Mouse (Mus musculus) right cerebral cortex, postnatal 14 days (tissue): ENCODE measurements at regions not wholly inside any gene's neighbourhood (a gene's known extent, or its start where the extent isn't known, plus 50 kb on each side); places are given as distances from the start of the nearest gene placed in this dataset.

Experiments used
- DNase-seq: peaks from one replicate; pipeline ENCODE4 v3.0.0; 2022

DNA sequence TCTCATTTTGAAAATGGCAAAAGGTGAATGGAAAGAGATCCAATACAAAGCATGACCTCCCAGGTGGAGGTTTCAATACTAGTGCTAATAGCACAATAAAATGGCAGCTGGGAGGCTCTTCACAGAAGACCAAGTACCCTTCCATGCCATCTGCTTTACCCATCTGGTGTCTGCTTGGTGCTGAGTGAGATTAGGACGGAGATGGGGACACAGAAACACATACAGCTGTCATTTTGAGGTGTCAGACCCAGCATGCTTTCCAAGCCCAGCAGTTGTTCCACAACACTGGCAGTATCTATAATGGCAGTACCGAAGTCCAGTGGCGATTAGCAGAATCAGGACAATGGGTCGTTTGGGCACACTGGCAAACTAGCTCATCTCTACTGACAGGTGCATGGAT, 118.9 kb upstream of the 1700064H15Rik start:
- DNase-seq, result no peak

DNA sequence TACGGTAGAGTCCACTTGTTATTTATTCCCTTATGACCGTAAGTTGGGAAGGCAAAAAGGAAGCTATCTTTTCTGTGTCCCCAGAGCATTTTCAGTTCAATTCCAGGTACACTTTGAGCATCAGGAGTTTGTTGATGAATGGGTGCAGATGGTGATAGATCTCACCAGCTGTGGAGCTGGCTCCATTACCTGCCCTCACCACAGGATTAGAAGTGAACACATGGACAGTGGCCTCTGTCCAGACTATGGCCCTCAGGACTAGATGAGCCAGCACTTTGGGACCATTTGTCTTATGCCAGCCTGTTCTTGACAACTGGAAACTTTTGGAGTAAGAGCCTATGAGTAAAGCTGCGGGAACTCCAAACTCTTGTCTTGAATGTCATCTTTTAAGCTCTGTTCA, 123.5 kb upstream of the 1700064H15Rik start:
- no peak for DNase-seq

DNA sequence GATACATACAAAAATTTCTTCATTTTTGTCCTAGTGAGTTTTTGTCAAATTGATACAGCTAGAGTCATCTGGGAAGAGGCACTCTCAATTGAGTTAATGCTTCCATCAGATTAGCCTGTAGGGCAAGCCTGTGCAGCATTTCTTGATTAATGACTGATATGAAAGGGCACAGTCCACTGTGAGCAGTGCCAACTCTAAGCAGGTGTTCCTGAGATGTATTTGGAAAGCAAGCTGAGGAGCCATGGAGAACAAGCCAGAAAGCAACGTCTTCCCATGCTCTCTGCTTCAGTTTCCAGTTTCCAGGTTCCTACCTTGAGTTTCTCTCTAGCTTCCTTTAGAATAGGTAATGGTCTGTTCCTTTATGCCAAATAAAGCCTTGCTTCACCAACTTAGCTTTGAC, 125.5 kb upstream of the 1700064H15Rik start:
- DNase-seq, result no peak

DNA sequence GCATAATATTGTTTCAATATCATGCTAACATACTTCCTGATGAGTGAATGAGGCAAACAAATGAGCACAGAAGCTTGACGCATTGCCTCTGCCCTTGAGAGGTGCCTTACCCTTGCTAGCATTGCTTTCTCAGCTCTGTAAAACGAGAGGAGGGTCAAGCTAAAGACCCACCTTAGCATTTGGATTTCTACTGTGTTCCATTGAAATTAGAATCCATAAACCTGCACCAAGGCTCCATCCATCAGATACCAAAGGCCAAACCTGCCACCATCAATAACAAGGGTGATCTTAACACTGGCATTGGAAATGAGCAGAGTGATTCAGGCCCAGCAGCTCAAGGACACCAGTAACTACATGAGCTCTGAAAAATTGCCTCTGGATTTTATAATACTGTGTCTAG, 126.2 kb upstream of the 1700064H15Rik start:
- no peak for DNase-seq

DNA sequence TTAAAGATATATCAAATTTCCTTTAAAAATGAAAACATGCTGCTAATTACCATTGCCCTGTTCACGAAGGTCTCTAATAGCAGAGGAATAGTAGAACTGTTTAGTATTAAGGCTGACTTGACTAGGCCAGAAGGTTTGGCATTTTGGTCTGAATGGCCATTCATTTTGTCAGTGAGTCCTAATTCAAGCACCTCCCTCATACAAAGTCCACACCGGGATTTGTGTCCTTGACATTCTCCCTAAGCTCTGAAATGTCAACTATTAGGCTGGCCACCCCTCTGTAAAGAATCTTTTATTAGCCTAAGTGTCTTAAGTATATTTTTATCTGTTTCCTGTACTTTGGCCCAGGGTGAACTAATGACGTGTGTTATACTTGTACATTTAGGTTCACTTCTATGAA, 126.7 kb upstream of the 1700064H15Rik start:
- DNase-seq, result no peak

DNA sequence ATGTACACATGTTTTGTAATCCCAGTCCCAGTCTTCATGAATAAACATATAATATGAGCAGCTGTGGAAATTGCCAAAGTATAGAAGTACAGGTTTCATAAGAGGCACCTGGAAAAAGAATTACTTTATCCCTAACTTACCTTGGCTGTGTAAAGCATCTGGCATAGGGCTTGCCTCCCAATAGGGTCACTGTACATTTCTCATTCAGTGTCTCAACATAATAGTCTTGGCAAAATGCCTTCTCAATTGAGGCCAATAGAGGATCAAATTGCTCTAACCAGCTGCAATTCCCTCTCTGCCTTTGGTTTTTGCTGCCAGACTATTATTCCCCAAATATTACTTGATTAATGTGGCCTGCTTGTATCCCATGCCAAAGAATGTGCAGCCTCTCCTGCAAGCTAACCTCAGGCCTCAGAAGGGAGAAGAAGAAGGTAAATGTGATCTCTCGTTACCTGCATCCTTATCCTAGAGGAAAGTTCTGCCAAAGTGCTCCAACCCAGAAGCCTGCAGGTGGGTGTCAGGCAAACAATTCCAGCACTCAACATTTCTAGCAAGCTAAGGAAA, 158.2 kb upstream of the Cp start:
- DNase-seq, result no peak

DNA sequence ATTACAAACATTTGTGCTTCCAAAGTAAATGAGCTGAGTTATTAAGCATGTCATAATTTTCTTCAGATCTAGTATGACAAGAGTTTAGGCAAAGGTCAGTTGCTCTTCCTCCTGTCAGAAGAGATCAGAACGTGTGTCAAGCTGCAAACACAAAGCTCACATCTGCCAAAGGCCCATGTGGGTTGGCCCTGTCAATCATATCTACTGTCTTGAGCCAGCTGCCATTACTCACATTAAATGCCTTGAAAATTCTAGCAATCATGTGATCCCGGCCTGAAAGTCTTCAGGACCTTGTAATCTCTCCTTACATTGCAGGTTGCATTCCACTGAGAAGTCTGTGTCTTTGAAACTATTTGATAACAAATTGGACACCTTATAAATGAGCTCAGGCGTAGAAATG, 146.8 kb upstream of the Cp start:
- DNase-seq, result no peak

DNA sequence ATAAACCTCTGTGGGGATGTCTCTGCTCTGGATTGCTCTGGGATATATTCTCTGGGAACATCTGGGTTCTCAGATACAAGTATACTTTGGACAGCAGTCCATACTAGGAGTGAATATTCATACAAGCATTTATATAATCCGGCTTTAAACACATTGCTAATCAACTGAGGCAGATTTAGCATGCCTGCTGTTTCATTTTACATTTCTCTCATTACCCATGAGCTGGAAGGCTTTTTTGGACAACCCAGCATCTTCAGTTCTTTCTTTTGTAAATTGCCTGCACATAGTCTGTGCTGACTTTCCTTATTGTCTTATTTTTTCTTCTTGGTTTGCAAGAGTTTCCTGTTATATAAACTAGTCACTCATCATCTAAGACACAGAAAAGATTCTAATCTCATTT, 131.9 kb upstream of the Cp start:
- no peak for DNase-seq

DNA sequence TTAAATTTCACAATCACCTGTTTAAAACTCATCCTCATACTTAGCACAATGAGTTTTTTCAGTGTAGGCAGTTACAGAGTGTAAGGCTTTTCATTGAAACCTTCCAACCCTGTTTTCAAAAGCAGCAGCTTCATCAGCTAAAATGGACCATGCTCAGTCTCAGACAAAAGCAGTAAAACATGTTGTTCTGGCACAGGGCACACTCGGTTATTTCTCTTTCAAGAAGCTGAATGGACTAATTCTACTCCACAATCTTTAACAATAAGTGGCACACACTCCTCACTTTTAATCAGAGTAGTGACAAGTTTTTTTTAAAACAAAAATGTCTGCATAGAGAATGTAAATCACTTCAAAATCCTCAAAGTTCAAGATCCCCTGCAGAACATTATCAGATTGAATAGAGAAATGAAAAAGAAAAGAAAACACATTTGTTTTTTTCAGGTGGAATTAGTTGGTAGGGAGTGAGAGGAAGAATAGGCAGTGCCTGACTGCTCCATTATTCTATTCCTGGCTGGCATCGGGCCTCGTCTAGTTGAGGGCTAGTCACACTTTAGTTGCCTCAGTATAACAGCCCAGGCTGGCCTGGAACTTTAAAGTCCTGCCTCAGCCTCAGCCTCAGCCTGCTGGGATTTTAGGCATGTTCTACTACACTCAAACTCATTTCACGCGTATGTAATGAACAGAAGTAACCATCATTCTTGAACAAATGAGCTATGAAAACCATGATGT, 128.2 kb upstream of the Cp start:
- DNase-seq, result no peak

DNA sequence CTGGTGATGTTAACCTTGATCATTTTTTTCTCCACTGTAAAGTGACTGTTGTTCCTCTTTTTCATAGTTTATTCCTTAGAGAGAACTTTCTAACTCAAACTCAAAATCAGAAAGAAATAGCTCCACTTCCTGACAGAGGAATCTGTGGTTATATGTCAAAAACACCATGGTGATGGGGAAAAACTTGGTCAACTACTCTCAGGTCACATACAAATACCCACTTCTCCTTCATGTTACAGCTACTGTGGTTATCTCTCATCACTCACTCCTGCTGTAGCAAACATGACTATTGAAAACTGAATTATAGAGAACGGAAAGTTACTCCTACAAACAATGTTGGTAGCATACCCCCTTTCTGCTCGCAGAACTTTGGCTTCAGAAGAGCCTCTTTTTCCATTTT, 127.1 kb upstream of the Cp start:
- DNase-seq, result no peak

DNA sequence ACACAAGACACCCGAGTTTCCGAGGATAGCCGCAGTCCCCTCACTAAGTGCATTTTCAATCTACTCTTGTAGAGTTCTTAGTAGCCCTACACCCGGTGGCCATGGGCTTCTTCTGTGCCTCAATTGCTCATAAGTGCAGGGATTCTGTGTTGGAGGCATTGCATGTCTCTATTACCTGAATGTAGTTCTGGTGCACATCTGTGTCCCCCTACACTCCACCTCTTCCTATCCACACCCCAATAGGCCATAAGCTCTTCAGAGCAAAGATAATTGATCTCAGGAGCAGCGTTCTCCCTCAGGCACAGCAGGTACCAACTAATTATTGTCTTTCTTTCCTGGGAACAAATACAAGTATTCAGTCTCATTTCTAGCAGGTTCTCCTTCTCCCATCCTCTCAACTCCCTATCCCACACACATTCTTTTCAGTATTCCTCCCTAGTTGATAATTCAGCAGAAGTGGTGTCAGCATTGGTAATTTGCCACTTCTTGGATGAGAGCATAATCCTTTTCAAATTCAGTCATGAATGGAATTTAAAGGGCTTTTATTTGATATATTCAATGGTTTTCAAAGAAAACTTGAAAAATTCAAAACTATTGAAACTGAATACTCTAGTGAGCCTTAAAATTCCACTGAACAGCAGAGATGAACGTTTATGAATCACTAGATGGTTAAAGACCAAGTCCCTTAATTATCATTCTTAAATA, 108.7 kb upstream of the Cp start:
- no peak for DNase-seq

DNA sequence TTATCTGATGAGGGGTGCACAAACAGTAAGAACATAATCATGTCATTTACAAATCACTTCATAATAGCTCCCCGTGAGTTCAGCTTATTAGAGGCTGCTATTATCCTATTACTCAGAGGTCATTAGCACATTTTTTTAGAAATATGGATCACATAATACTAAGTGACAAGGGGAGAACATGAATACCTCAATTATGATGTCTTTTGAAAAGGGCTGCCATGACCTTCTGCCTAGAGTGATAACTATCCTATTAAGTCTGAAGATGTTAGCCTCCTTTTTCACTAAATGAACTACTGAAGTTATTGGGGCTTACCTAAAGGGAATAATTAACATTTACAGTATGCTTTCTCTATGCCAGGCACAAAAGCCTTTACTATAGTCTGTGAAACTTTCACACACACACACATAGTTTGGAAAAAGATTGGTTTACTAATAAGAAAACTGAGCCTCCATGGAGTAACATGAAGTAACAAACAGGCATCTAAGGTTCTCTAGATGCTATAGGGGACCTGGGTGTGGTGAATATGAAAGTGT, 108.1 kb upstream of the Cp start:
- DNase-seq, result no peak

DNA sequence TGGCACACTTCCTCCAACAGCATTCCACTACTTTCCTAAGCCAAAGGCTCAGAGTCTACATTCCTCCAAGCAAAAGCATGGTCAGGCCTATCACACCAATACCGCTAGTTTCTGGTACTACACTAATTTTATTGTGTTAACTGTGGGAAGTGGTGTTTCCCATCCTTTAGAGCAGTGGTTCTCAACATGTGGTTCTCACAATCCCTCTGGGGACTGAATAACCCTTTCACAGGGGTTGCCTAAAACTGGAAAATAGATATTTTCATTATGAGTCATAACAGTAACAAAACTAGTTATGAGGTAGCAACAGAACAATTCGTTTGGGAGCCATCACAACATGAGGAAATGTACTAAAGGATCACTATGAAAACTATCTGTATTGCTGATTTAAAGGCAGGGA, 74.2 kb upstream of the Cp start:
- DNase-seq, result no peak

DNA sequence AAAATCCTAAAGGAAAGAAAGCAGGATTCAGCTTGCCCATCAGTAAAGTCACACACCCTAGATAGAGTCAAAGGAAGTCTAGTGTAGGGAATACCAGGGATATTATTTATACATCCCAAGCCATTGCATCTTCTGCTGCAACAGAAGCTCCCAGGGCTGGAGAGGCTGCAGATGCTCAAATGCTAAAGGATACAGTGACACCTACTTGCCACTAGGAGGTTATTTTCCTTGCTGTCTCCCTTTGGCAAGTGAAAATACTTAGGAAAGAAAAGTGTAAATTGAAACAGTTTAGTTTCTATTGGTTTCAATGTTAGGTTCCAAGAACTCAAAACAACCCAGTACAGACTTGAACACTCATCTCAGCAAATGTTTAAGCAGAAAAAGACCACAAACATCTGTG, 68.4 kb upstream of the Cp start:
- DNase-seq, result no peak

DNA sequence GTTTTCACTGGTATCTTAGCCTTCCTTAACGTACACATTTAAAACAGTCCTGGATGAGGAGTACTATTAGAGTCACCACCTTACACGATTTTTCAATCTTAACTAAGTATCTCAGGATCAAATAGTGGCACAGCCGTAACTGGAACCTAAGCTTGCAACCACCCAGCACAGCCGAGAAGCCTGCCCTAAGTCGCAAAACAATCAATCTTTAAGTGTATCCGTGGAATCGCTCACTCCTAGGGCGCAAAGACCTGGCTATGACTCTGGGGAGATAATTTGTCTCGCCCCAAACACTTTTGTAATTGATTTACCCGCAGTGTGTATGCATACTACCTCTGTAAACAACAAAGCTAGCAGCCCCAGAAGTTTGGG, 62.6 kb upstream of the Cp start:
- no peak for DNase-seq

DNA sequence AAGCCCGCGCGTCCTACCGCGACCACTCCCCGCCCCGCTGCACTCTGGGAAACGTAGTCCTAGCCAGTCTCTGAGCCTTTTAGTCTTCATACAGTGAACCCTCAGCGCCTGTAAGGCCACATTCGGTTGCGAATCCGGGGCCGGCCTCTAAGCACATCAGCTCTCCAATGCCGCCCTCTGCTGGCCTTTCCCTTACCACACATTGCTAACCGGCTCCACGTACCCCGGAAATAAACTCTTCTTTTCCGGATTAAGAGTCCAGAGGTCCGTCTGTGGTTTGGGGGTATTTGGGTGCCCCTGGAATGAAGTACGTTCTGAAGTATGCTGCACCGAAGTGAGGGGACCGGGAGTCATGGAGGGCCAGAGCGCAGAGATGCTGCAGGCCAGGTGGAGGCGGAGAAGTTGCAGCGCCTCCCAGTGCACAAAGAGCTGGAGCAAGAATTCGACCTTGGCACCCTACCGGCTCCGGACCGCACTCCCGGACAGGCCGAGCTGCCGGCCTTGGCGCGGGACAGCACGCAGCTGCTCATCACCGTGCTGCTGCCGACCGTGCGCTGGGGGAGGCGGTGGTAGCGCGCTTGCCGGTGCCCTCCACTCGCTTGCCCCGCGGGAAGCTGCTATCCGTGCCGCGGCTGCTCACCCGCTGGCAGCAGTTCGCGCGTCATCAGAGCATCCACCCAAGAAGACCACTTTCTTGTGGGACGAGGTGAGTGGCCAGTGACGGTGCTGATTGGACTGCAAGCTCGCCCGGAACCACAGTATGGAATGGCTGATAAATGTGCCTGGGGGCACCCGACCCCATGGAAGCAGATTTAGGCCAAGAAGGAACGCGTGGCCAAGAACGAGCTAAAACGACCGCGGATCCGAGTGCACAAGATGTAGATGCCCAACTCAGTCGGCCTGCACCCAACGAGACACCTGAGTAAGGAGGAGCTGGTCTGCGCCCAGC, 62.0 kb upstream of the Cp start:
- peak; percentile 97 for DNase-seq

DNA sequence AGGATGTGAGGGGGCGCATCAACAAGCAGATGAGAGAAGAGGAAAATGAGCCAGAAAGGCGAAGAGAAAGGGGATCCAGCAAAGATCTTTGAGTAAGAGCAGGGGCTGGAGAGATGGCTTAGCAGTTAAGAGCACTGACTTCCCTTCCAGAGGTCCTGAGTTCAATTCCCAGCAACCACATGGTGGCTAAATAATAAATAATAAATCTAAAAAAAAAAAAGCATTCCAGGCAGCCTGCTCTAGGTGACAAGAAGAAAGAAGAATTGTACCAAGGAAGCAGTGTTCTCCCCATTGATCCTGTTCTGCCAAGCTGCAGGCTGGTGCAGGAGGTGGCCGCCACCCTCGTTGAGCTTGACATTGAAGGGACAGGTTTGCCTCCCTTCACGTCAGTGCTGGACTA, 61.1 kb upstream of the Cp start:
- DNase-seq, result no peak

DNA sequence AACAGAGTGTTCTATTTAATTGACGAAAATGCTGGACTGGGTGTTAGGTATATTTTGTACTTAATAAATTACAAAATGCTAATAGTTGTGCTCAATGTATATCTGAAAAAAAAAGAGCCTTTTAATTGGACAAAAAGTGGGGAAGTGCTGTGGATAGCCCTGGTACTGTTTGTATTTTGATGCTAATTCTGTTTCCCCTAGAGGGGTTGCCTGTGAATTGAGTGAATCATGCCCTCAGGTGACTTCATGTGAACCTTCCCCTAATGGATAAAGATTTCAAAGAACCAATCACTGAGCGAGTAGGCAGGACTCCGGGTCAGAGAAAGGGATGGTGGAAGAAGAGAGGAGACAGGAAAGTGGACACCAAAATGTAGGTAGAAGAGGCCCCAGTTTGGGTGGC, 59.7 kb upstream of the Cp start:
- DNase-seq, result no peak

DNA sequence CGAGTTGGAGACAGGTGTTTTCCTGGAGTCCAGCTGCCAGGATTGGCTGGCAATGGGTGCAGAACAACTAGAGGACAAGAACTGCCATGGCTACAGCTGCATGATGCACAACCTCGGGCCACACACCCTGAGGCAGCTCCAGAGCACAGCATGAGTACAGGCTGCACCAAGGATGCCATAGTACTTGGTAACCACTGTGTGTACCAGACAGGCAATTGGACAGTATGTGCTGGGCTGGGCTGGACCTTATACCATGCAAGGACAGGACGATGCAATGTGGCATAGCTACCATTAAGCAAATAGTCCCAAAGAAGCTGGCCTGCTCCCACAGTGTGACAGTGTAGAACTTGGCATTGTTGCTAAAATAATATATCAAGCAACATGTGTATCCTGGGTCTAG, 54.6 kb upstream of the Cp start:
- no peak for DNase-seq

DNA sequence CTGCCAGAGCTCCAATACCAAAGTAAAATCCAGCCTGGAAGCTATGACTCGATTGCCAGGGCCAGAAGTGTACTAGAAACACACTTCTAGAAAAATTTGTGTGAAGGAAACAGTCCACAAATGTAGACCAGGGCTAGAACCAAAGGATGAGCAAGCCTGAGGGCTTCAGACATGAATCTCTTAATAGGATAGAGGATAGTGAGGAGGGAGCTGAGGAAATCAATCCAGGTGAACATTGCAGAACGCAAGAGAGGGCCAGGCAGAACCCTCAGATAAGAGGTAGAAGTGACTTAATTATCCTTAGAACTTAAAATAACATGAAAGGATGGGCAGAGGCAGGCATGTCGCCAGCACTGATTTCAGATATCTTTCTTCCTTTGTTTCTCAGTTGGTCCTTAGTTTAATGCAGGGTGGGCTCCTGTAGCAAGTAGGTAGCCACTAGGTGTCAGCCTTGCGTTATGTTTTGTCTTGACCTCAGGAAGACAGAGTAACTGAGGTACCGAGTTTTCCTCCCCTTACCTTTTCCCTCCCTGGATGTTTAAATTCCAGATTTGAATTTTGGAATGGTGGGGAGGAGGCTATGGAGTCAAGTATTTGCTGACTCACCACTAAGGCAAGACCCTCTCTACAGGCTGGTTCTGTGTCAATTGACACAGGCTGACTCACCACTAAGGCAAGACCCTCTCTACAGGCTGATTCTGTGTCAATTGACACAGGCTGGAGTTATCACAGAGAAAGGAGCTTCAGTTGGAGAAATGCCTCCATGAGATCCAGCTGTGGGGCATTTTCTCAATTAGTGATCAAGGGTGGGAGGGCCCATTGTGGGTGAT, 52.2 kb upstream of the Cp start:
- DNase-seq, result peak; percentile 50
